Mouse (Mus musculus): ENCODE results near the gene Brca1.

DNA sequence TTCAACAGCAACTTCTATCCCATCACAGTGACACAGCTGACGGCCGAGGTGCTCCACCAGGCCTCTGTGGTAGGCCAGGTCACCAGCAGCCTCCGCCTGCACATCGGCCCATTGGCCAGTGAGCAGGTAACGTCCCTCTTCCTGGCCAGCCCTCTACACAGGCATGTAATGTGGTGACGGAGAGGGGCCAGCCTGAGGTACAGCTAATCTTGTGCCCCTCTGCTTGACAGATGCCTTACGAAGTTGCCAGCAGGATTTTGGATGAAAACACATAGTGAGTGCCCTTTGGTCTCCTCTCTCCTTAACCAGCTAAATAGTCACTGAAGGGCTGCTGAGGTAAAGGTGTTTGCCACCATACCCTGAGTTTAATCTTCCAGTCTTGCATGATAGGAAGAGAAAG, 37.1 kb upstream of the Brca1 start:
- TF ChIP-seq CTCF (IDR thresholded peaks at IDR 0.05; ENCODE audit: extremely low read depth, insufficient read depth, low read length) (no peak), POLR2A (IDR thresholded peaks at IDR 0.05; ENCODE audit: extremely low read depth, insufficient read depth, low read length) (no peak)

Measured in cortical plate, adult 2 months (tissue).